Mouse (Mus musculus) heart, embryonic 11.5 days (tissue): ENCODE measurements around the gene Ccl25. TPM values are rescaled to one million over a fixed set of nuclear protein-coding genes. Genes with fewer than 3 reads are reported as not detected.

Source experiments
- ATAC-seq: fragments of 200-750 bp; cut with Nextera tagmentation; replicated peaks from 2 replicates; pipeline ENCODE4 v1.8.0; 2017; ENCODE audit warnings: moderate library complexity; ENCODE audit not compliant: insufficient number of reproducible peaks, low FRiP score, low TSS enrichment
- H3K27ac ChIP-seq: fragments of 300-500 bp; sonication (generic); 2 replicates; pipeline ENCODE4 v1.5.1; 2014; ENCODE audit warnings: mild to moderate bottlenecking, low read depth, low read length
- H3K27me3 ChIP-seq: fragments of 300-500 bp; sonication (generic); 2 replicates; pipeline ENCODE4 v1.6.1; 2014; ENCODE audit warnings: mild to moderate bottlenecking, low read length, mixed read lengths; ENCODE audit not compliant: control insufficient read depth, insufficient read depth
- H3K36me3 ChIP-seq: fragments of 300-500 bp; sonication (generic); 2 replicates; pipeline ENCODE4 v1.6.1; 2014; ENCODE audit warnings: mild to moderate bottlenecking, low read length, moderate library complexity, mixed read lengths; ENCODE audit not compliant: control insufficient read depth, insufficient read depth
- H3K4me1 ChIP-seq: fragments of 300-500 bp; sonication (generic); 2 replicates; pipeline ENCODE4 v1.6.1; 2014; ENCODE audit warnings: low read length; ENCODE audit not compliant: control insufficient read depth, insufficient read depth
- H3K4me2 ChIP-seq: fragments of 300-500 bp; sonication (generic); 2 replicates; pipeline ENCODE4 v1.6.1; 2014; ENCODE audit warnings: mild to moderate bottlenecking, moderate library complexity
- H3K4me3 ChIP-seq: fragments of 300-500 bp; sonication (generic); 2 replicates; pipeline ENCODE4 v1.5.1; 2014; ENCODE audit warnings: low read depth, low read length
- H3K9ac ChIP-seq: fragments of 300-500 bp; sonication (generic); 2 replicates; pipeline ENCODE4 v1.6.1; 2014; ENCODE audit warnings: mild to moderate bottlenecking, low read depth, low read length, moderate library complexity
- H3K9me3 ChIP-seq: fragments of 300-500 bp; sonication (generic); replicated peaks from 2 replicates; pipeline ENCODE4 v1.6.1; 2016; ENCODE audit warnings: low read length; ENCODE audit not compliant: control insufficient read depth
- WGBS: fragments of 180-500 bp; shearing (Covaris S2); extraction: QIAGEN DNeasy Blood & Tissue Kit; methylation state at CpG from one replicate; pipeline ENCODE4 v1.1.7; 2014; ENCODE audit not compliant: insufficient replicate concordance; 5-methylcytosine and 5-hydroxymethylcytosine counted together
- polyA plus RNA-seq: library from polyadenylated mRNA; unstranded; fragments of >200 nt; fragmentation: Nextera tagmentation; extraction: Ambion mirVana; gene quantifications from 2 replicates; pipeline ENCODE4 v1.2.1, GENCODE M21; 2014

Gene Ccl25
- polyA plus RNA-seq, result 13.4 and 14.2 TPM in 2 replicates

GRCm38 (mm10) chr8:4324983-4325750 lies at the start of gene Ccl25, which contains the start of gene Elavl1:
Gene Ccl25, plus strand, starts transcription at chr8:4325210.
Gene Elavl1, minus strand, starts transcription at chr8:4325413.
- H3K27me3 ChIP-seq, result no peaks in the 10 kb centered on the region
- H3K27ac ChIP-seq, result peak within 1 kb of the TSS; percentile 84
- under 1% methylated on average over 74 of the region's 78 CpGs for WGBS
- peak within 1 kb of the TSS; percentile 99 for H3K4me3 ChIP-seq
- ATAC-seq, result peak; percentile 99
- peak within 1 kb of the TSS; percentile 99 for H3K9ac ChIP-seq
- peak within 1 kb of the TSS; percentile 93 for H3K4me2 ChIP-seq
- peaks cover 25% of the 10 kb centered on the region for H3K4me1 ChIP-seq
- H3K9me3 ChIP-seq, result no peaks in the 10 kb centered on the region
- H3K36me3 ChIP-seq, result peaks cover 11% of the 10 kb centered on the region

- peak; percentile 95 for ATAC-seq
- under 1% methylated on average over 39 of the region's 39 CpGs for WGBS
Measured at GRCm38 (mm10) chr8:4275275-4276110, 49.5 kb upstream of the Ccl25 start, which contains the start of gene Timm44. Gene Timm44, minus strand, starts transcription at chr8:4275913.

DNA sequence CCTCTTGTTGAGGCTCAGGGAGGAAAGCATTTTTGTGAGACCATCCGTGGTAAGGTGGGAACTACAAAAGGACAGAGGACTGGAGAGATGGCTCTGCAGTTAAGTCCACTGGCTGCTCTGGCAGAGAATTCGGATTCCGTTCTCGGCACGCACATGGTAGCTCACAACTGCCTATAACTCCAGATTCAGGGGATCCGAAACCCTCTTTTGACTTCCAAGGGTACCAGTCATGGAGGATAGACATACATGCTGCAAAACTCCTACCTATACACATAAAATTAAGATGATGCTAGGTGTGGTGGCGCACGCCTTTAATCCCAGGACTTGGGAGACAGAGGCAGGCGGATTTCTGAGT lies 48.9 kb upstream of the Ccl25 start:
- H3K4me1 ChIP-seq, result peaks cover 6% of the 10 kb centered on the region
- 27% methylated on average over 9 of the region's 9 CpGs for WGBS
- H3K27ac ChIP-seq, result no peak overlapping the region
- H3K27me3 ChIP-seq, result no peaks in the 10 kb centered on the region
- no peak for ATAC-seq
- H3K4me2 ChIP-seq, result peak overlapping the region; percentile 81
- peak overlapping the region; percentile 95 for H3K9ac ChIP-seq
- H3K9me3 ChIP-seq, result no peaks in the 10 kb centered on the region
- H3K4me3 ChIP-seq, result peak overlapping the region; percentile 87
- H3K36me3 ChIP-seq, result peaks cover 17% of the 10 kb centered on the region

More at GRCm38 (mm10) chr8:4275275-4276110, 49.5 kb upstream of the Ccl25 start, which contains the start of gene Timm44:
- no peak within 1 kb of the TSS for H3K27ac ChIP-seq
- H3K36me3 ChIP-seq, result peaks cover 17% of the 10 kb centered on the region
- no peaks in the 10 kb centered on the region for H3K9me3 ChIP-seq
- H3K9ac ChIP-seq, result peak within 1 kb of the TSS; percentile 95
- peak within 1 kb of the TSS; percentile 81 for H3K4me2 ChIP-seq
- peak within 1 kb of the TSS; percentile 87 for H3K4me3 ChIP-seq
- H3K27me3 ChIP-seq, result no peaks in the 10 kb centered on the region
- peaks cover 6% of the 10 kb centered on the region for H3K4me1 ChIP-seq

DNA sequence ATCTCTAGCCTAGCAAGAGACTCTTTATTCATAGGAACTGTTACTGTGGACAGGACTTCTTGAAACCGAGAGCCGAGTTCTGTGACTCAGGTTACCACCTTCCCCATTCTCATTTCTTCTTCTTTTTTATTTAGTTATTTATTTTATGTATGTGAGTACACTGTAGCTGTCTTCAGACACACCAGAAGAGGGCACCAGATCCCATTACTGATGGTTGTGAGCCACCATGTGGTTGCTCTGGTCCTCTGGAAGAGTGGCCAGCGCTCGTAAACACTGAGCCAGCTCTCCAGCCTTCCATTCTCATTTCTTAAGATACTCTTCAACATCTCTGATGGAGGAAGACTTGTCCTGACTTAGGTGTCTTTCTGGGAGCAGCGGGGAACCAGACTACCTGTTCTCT lies 32.3 kb upstream of the Ccl25 start:
- WGBS, result 91% methylated on average over 5 of the region's 5 CpGs
- Histone ChIP-seq H3K4me3 (no peak overlapping the region), H3K4me1 (no peaks in the 10 kb centered on the region), H3K27ac (no peak overlapping the region), H3K9me3 (no peaks in the 10 kb centered on the region), H3K27me3 (no peaks in the 10 kb centered on the region), H3K9ac (no peak overlapping the region), H3K4me2 (no peak overlapping the region), H3K36me3 (peaks cover 27% of the 10 kb centered on the region)
- ATAC-seq, result no peak

DNA sequence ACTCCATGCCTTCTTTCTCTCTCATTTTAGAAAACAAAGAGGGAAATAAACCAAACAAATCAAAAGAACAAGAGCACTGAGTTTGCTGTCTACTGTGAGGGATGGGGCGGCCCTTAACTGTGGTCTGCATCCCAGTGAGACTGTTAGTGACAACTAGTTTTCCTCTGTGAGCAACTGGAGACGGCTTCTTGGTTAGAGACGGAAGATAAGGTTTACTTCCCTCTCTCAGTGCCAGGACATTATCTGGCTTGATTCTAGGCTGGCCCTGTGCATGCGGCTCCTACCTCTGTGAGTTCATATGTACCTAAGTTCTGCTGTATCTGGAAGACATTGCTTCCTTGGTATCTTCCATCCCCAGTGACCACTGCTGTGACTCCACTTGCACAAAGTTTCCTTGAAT lies 27.2 kb upstream of the Ccl25 start:
- H3K4me3 ChIP-seq, result no peak overlapping the region
- H3K27me3 ChIP-seq, result no peaks in the 10 kb centered on the region
- no peaks in the 10 kb centered on the region for H3K4me1 ChIP-seq
- H3K9ac ChIP-seq, result no peak overlapping the region
- no peak overlapping the region for H3K4me2 ChIP-seq
- no peak overlapping the region for H3K27ac ChIP-seq
- no peak for ATAC-seq
- 79% methylated on average over 4 of the region's 4 CpGs for WGBS
- H3K9me3 ChIP-seq, result no peaks in the 10 kb centered on the region
- peaks cover 46% of the 10 kb centered on the region for H3K36me3 ChIP-seq

- no peak overlapping the region for H3K4me2 ChIP-seq
- no peak overlapping the region for H3K27ac ChIP-seq
- H3K36me3 ChIP-seq, result peaks cover 47% of the 10 kb centered on the region
- H3K9me3 ChIP-seq, result no peaks in the 10 kb centered on the region
- H3K27me3 ChIP-seq, result no peaks in the 10 kb centered on the region
- WGBS, result 48% methylated on average over 3 of the region's 3 CpGs
- H3K9ac ChIP-seq, result no peak overlapping the region
- no peaks in the 10 kb centered on the region for H3K4me1 ChIP-seq
- ATAC-seq, result peak; percentile 68; the same call in 1 of the 2 replicates
- H3K4me3 ChIP-seq, result no peak overlapping the region
Measured at GRCm38 (mm10) chr8:4304124-4304547, 20.9 kb upstream of the Ccl25 start.

DNA sequence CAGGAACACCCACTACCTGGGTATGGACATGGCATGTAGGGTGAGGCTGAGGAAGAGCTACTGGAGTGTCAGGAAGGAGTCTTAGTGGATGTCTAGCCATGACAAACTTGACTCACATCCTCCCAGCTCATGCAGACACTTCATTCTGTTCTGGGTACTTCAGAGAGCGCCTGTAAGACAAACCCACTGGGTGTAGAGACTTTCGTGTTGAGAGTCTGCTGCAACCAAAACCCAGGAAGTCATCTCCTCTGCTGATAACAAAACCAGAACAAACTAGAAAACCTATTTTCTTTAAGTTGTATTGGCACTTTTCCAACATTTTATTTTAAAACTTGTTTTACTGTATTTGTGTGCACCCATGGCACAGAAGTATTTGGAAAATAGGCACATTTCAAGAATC lies 19.2 kb upstream of the Ccl25 start:
- no peaks in the 10 kb centered on the region for H3K9me3 ChIP-seq

DNA sequence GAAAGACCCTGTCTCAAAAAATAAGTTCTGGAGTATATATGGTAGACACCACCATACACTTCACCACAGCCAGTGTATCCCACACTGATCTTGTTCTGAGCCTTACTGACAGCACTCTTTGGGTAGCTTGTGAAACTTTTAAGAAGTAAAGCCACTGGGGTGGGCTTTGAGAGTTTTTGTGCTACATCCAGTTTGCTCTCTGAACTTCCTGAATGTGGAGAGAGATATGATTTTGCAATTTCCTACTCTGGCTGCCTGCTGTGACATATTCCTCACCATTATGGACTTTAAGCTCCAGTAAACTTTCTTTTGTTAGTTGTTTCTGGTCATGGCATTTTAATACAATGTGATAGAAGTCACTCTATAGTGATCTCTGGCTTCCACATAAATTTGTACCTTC lies 12.9 kb upstream of the Ccl25 start:
- Histone ChIP-seq H3K4me1 (no peaks in the 10 kb centered on the region; the same call in 1 of the 2 replicates), H3K36me3 (peaks cover 24% of the 10 kb centered on the region)

More for the DNA sequence above, 19.2 kb upstream of the Ccl25 start:
- Histone ChIP-seq H3K4me3 (no peak overlapping the region), H3K4me2 (no peak overlapping the region), H3K4me1 (no peaks in the 10 kb centered on the region), H3K27me3 (no peaks in the 10 kb centered on the region), H3K9ac (no peak overlapping the region), H3K36me3 (peaks cover 42% of the 10 kb centered on the region), H3K27ac (no peak overlapping the region)
- no peak for ATAC-seq
- 81% methylated on average over 2 of the region's 2 CpGs for WGBS

More for the DNA sequence above, 12.9 kb upstream of the Ccl25 start:
- ATAC-seq, result no peak
- Histone ChIP-seq H3K9ac (no peak overlapping the region), H3K4me2 (no peak overlapping the region), H3K27me3 (no peaks in the 10 kb centered on the region), H3K27ac (no peak overlapping the region), H3K4me3 (no peak overlapping the region), H3K9me3 (no peaks in the 10 kb centered on the region)
